Mouse (Mus musculus) bone marrow, adult 2 months (tissue): Measurements from ENCODE around the gene Hjurp.

Experiments used
- CTCF ChIP-seq: fragments of 200-500 bp; IDR thresholded peaks from 2 replicates; pipeline ENCODE4 v1.5.1; 2011; ENCODE audit warnings: low read length, control low read depth; ENCODE audit not compliant: control insufficient read depth, insufficient read depth
- POLR2A ChIP-seq: fragments of 200-500 bp; IDR thresholded peaks from 2 replicates; pipeline ENCODE4 v1.6.1; 2011; ENCODE audit warnings: low read depth, mild to moderate bottlenecking, control low read depth, low read length, borderline replicate concordance; ENCODE audit not compliant: control insufficient read depth

- TF ChIP-seq CTCF (no peak), POLR2A (no peak)
Observed at GRCm38 (mm10) chr1:88273832-88274231, 3.6 kb downstream of the Hjurp start.
